Mouse (Mus musculus) embryonic facial prominence, embryonic 13.5 days (tissue): Measurements from ENCODE around the gene Unk. TPM values are rescaled to one million over a fixed set of nuclear protein-coding genes. Genes with fewer than 3 reads are reported as not detected.
"Not testable (repeated sequence)": the region's sequence is repeated elsewhere in the genome, so short reads cannot be mapped to it uniquely, and the experiment has no call there.

ENCODE experiments used
- ATAC-seq: fragments of 200-750 bp; cut with Nextera tagmentation; 2 replicates; pipeline ENCODE4 v1.8.0; 2017; ENCODE audit warnings: low read depth; ENCODE audit not compliant: insufficient number of reproducible peaks, insufficient read depth, low FRiP score, low TSS enrichment
- H3K27ac ChIP-seq: fragments of 300-500 bp; sonication (generic); 2 replicates; pipeline ENCODE4 v1.5.1; 2015; ENCODE audit warnings: moderate library complexity, mild to moderate bottlenecking, inconsistent platforms
- H3K27me3 ChIP-seq: fragments of 300-500 bp; sonication (generic); 2 replicates; pipeline ENCODE4 v1.6.1; 2015; ENCODE audit warnings: mild to moderate bottlenecking, inconsistent platforms
- H3K36me3 ChIP-seq: fragments of 300-500 bp; sonication (generic); 2 replicates; pipeline ENCODE4 v1.6.1; 2015; ENCODE audit warnings: mild to moderate bottlenecking, inconsistent platforms
- H3K4me1 ChIP-seq: fragments of 300-500 bp; sonication (generic); 2 replicates; pipeline ENCODE4 v1.6.1; 2015; ENCODE audit warnings: inconsistent platforms
- H3K4me2 ChIP-seq: fragments of 300-500 bp; sonication (generic); 2 replicates; pipeline ENCODE4 v1.6.1; 2015; ENCODE audit warnings: moderate library complexity, mild to moderate bottlenecking, inconsistent platforms
- H3K4me3 ChIP-seq: fragments of 300-500 bp; sonication (generic); 2 replicates; pipeline ENCODE4 v1.5.1; 2015; ENCODE audit warnings: mild to moderate bottlenecking, inconsistent platforms
- H3K9ac ChIP-seq: fragments of 300-500 bp; sonication (generic); 2 replicates; pipeline ENCODE4 v1.6.1; 2015; ENCODE audit warnings: mild to moderate bottlenecking, inconsistent platforms
- H3K9me3 ChIP-seq: fragments of 300-500 bp; sonication (generic); 2 replicates; pipeline ENCODE4 v1.6.1; 2016; ENCODE audit warnings: inconsistent platforms
- WGBS: fragments of 180-500 bp; shearing (Covaris S2); methylation state at CpG from one replicate; pipeline ENCODE4 v1.1.7; 2015; ENCODE audit warnings: mixed read lengths; 5-methylcytosine and 5-hydroxymethylcytosine counted together
- polyA plus RNA-seq: library from polyadenylated mRNA; unstranded; fragments of >200 nt; fragmentation: Nextera tagmentation; extraction: Ambion mirVana; gene quantifications from 2 replicates; pipeline ENCODE4 v1.2.1, GENCODE M21; 2015

Gene Unk
- polyA plus RNA-seq, 1 experiment from 2014 or later: 44.9 TPM

- H3K27me3 ChIP-seq: no peaks in the 10 kb centered on the region
- peaks cover 18% of the 10 kb centered on the region for H3K4me1 ChIP-seq
- H3K4me3 ChIP-seq: peak within 1 kb of the TSS; percentile 44
- H3K9ac ChIP-seq: peak within 1 kb of the TSS; percentile 64
- H3K36me3 ChIP-seq: peaks cover 26% of the 10 kb centered on the region
- 5% methylated on average over 39 of the region's 43 CpGs for WGBS
- H3K27ac ChIP-seq: peak within 1 kb of the TSS; percentile 62; the same call in 1 of the 2 replicates
- no peaks in the 10 kb centered on the region for H3K9me3 ChIP-seq
- peak within 1 kb of the TSS; percentile 61 for H3K4me2 ChIP-seq
- peak; percentile 96 for ATAC-seq
Observed at GRCm38 (mm10) chr11:116086258-116087193, 56.4 kb downstream of the Unk start, which contains the start of gene Wbp2. Gene Wbp2 (minus strand): TSS chr11:116086995.

- Histone ChIP-seq H3K9me3 (no peaks in the 10 kb centered on the region), H3K9ac (peak overlapping the region; percentile 53; the same call in 1 of the 2 replicates), H3K4me1 (peaks cover 18% of the 10 kb centered on the region), H3K4me2 (peak overlapping the region; percentile 61), H3K36me3 (peaks cover 17% of the 10 kb centered on the region), H3K4me3 (peak overlapping the region; percentile 44), H3K27ac (peak overlapping the region; percentile 17; the same call in 1 of the 2 replicates), H3K27me3 (no peaks in the 10 kb centered on the region)
- peak; percentile 63 for ATAC-seq
- WGBS: 2% methylated on average over 31 of the region's 31 CpGs
Observed at GRCm38 (mm10) chr11:116087194-116088130, 57.3 kb downstream of the Unk start.

DNA sequence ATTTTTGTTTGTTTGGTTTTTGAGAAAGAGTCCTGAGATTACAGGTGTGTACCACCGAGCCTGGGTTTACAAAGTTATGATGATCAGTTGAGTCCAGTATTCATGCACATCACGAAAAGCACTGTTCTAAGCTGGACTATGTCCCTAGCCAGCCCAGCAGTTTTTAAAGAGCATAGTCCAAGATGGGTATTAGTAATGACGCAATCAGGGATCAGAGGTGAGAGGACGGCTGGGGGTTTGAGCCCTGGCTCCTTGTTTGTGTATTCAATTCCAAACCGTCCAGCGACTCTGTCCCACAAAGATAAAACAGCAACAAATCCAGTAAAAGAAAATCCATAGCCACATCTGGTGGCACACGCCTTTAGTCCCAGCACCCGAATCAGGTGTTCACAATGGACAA is 58.1 kb downstream of the Unk start:
- no peaks in the 10 kb centered on the region for H3K9me3 ChIP-seq
- no peaks in the 10 kb centered on the region for H3K27me3 ChIP-seq
- H3K4me3 ChIP-seq: no peak overlapping the region
- no peak overlapping the region for H3K9ac ChIP-seq
- H3K36me3 ChIP-seq: peaks cover 11% of the 10 kb centered on the region
- no peak for ATAC-seq
- peak overlapping the region; percentile 61 for H3K4me2 ChIP-seq
- H3K27ac ChIP-seq: no peak overlapping the region
- peaks cover 18% of the 10 kb centered on the region for H3K4me1 ChIP-seq
- WGBS: 82% methylated on average over 8 of the region's 8 CpGs

GRCm38 (mm10) chr11:116088741-116089394 is 58.7 kb downstream of the Unk start:
- Histone ChIP-seq H3K9me3 (no peaks in the 10 kb centered on the region), H3K27me3 (no peaks in the 10 kb centered on the region), H3K4me3 (no peak overlapping the region), H3K9ac (no peak overlapping the region), H3K27ac (no peak overlapping the region), H3K36me3 (peaks cover 4% of the 10 kb centered on the region), H3K4me2 (no peak overlapping the region), H3K4me1 (peaks cover 18% of the 10 kb centered on the region)
- WGBS: 87% methylated on average over 11 of the region's 11 CpGs
- ATAC-seq: no peak

GRCm38 (mm10) chr11:116089545-116089944 is 59.4 kb downstream of the Unk start:
- Histone ChIP-seq H3K4me2 (no peak overlapping the region), H3K27me3 (no peaks in the 10 kb centered on the region), H3K27ac (no peak overlapping the region), H3K9ac (no peak overlapping the region), H3K4me3 (no peak overlapping the region), H3K9me3 (no peaks in the 10 kb centered on the region), H3K4me1 (peaks cover 18% of the 10 kb centered on the region), H3K36me3 (no peaks in the 10 kb centered on the region)
- WGBS: 87% methylated on average over 6 of the region's 6 CpGs
- ATAC-seq: no peak

- H3K27ac ChIP-seq: no peak overlapping the region
- no peak overlapping the region for H3K9ac ChIP-seq
- H3K9me3 ChIP-seq: no peaks in the 10 kb centered on the region
- no peaks in the 10 kb centered on the region for H3K36me3 ChIP-seq
- ATAC-seq: no peak
- peaks cover 8% of the 10 kb centered on the region for H3K4me1 ChIP-seq
- H3K27me3 ChIP-seq: no peaks in the 10 kb centered on the region
- no peak overlapping the region for H3K4me3 ChIP-seq
- WGBS: 86% methylated on average over 6 of the region's 6 CpGs
- H3K4me2 ChIP-seq: no peak overlapping the region
Observed at GRCm38 (mm10) chr11:116091591-116091990, 61.5 kb downstream of the Unk start.

DNA sequence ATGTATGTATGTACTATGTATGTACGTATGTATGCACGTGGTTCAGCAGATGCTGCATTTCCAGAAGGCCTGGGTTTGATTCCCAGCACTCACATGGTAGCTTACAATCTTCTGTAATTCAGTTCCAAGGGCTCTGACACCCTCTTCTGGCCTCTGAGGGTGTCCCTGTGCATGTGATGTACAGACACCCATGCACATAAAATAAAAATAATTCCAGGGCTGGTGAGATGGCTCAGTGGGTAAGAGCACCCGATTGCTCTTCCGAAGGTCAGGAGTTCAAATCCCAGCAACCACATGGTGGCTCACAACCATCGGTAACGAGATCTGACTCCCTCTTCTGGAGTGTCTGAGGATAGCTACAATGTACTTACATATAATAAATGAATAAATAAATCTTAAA is 62.8 kb downstream of the Unk start:
- not testable (repeated sequence) for H3K36me3 ChIP-seq, H3K4me1 ChIP-seq, H3K27ac ChIP-seq, H3K4me2 ChIP-seq, H3K9ac ChIP-seq, H3K4me3 ChIP-seq, H3K27me3 ChIP-seq, ATAC-seq, H3K9me3 ChIP-seq
- 90% methylated on average over 6 of the region's 6 CpGs for WGBS

- Histone ChIP-seq H3K27me3 (no peaks in the 10 kb centered on the region), H3K27ac (no peak overlapping the region), H3K4me1 (no peaks in the 10 kb centered on the region), H3K4me2 (no peak overlapping the region), H3K9me3 (no peaks in the 10 kb centered on the region), H3K4me3 (no peak overlapping the region), H3K36me3 (no peaks in the 10 kb centered on the region), H3K9ac (no peak overlapping the region)
- 59% methylated on average over 16 of the region's 16 CpGs for WGBS
- no peak for ATAC-seq
Observed at GRCm38 (mm10) chr11:116093771-116094565, 63.8 kb downstream of the Unk start.

DNA sequence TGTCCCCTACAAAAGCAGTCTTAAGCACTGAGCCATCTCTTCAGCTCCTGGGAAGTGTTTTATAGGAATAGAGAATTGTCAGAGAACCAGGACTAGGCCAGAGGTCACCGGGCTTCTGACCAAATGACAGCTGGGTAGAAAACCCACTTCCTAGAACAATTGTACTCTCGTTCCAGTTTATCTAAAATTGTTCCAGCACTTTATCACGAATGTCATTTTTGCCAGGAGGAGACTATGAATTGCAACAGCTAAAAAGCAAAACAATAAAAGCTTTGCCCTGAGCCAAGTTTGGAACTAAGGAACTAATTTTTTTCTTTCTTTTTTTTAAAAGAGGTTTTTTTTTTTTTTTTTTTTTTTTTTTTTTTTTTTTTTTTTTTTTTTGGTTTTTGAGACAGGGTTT is 65.5 kb downstream of the Unk start:
- WGBS: 74% methylated on average over 3 of the region's 3 CpGs
- H3K4me3 ChIP-seq: no peak overlapping the region
- no peak for ATAC-seq
- H3K9me3 ChIP-seq: no peaks in the 10 kb centered on the region
- no peaks in the 10 kb centered on the region for H3K4me1 ChIP-seq
- no peak overlapping the region for H3K27ac ChIP-seq
- no peak overlapping the region for H3K9ac ChIP-seq
- H3K36me3 ChIP-seq: no peaks in the 10 kb centered on the region
- H3K27me3 ChIP-seq: no peaks in the 10 kb centered on the region
- H3K4me2 ChIP-seq: no peak overlapping the region

- Histone ChIP-seq H3K36me3 (no peaks in the 10 kb centered on the region), H3K4me2 (no peak overlapping the region), H3K4me1 (peaks cover 2% of the 10 kb centered on the region), H3K27ac (no peak overlapping the region), H3K9ac (no peak overlapping the region), H3K4me3 (no peak overlapping the region), H3K9me3 (no peaks in the 10 kb centered on the region), H3K27me3 (no peaks in the 10 kb centered on the region)
- no peak for ATAC-seq
- 91% methylated on average over 5 of the region's 5 CpGs for WGBS
Observed at GRCm38 (mm10) chr11:116096213-116097108, 66.3 kb downstream of the Unk start.
